In the genomic region with DNA sequence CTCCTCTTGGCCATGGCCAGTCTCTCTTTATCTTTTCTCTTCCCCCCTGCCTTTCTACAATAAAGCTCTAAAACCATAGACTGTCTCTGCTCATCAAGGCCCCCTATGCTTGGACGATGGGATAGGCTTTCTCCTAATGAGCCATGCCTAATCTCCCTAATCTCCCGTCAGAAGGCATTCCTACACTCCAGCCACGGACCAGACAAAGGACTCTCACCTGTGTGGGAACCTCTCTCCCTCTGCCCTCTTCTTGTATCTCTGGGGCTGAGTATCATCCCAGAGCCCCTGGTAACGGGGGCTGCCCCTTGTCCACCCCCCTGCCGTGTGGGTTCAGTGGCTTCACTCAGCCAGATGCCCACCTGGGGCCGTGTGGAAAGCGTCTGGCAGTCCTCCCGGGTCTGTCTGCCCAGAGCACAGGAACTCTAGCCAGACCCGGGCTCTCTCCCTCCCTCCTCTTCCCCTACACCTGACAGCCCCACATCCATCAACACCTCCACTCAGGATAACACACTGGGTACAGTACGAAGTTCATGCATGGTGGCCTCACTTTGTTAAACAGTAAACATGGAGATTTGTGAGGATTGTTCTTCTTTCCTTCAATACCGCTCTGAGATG, we compare ENCODE assay signal across 9 mouse cellular contexts. TPM values are rescaled to one million over a fixed set of nuclear protein-coding genes. Genes with fewer than 3 reads are reported as not detected.
DNase-seq lines count a peak whose midpoint lies in the region; ATAC-seq lines count a peak whose summit lies in the region.
"Had no signal": no experiment of that assay in that cellular context is flagged by ENCODE, and none has a peak within 500 bp of the region (broad histone marks: within the 10 kb centered on the region; RNA-seq: fewer than 3 reads in every experiment).

No protein-coding gene starts in this region.

- H3K4me3 ChIP-seq in embryonic facial prominence, embryonic 13.5 days, result no peak overlapping the region
- no peak overlapping the region for H3K4me3 ChIP-seq in hindbrain, embryonic 13.5 days
- no peak overlapping the region for H3K4me3 ChIP-seq in limb, embryonic 13.5 days
- H3K4me3 ChIP-seq: lung, embryonic 15.5 days had no signal

- H3K4me2 ChIP-seq in embryonic facial prominence, embryonic 13.5 days, result no peak overlapping the region
- peak overlapping the region; percentile 27; the same call in 1 of the 2 replicates for H3K4me2 ChIP-seq in hindbrain, embryonic 13.5 days
- H3K4me2 ChIP-seq in limb, embryonic 13.5 days (replicated peaks), result peak overlapping the region; percentile 16; the same call in 1 of the 2 replicates
- H3K4me2 ChIP-seq: lung, embryonic 15.5 days had no signal

- no peaks in the 10 kb centered on the region; the same call in 1 of the 2 replicates for H3K36me3 ChIP-seq in embryonic facial prominence, embryonic 13.5 days
- H3K36me3 ChIP-seq in hindbrain, embryonic 13.5 days, result peaks cover under 1% of the 10 kb centered on the region; the same call in 1 of the 2 replicates
- no peaks in the 10 kb centered on the region for H3K36me3 ChIP-seq in limb, embryonic 13.5 days
- H3K36me3 ChIP-seq: lung, embryonic 15.5 days had no signal

- no peaks in the 10 kb centered on the region for H3K27me3 ChIP-seq in embryonic facial prominence, embryonic 13.5 days
- no peaks in the 10 kb centered on the region for H3K27me3 ChIP-seq in hindbrain, embryonic 13.5 days
- no peaks in the 10 kb centered on the region for H3K27me3 ChIP-seq in limb, embryonic 13.5 days
- H3K27me3 ChIP-seq: lung, embryonic 15.5 days had no signal

- H3K27ac ChIP-seq in embryonic facial prominence, embryonic 13.5 days, result no peak overlapping the region
- H3K27ac ChIP-seq in hindbrain, embryonic 13.5 days, result no peak overlapping the region
- no peak overlapping the region for H3K27ac ChIP-seq in limb, embryonic 13.5 days
- H3K27ac ChIP-seq: lung, embryonic 15.5 days had no signal

- H3K9ac ChIP-seq in embryonic facial prominence, embryonic 13.5 days, result no peak overlapping the region
- H3K9ac ChIP-seq in hindbrain, embryonic 13.5 days, result no peak overlapping the region
- H3K9ac ChIP-seq in limb, embryonic 13.5 days, result no peak overlapping the region
- H3K9ac ChIP-seq: lung, embryonic 15.5 days had no signal

- peak; percentile 2 for DNase-seq in embryo, embryonic 11 days
- no peak for DNase-seq in ovary, postnatal 36 days (ENCODE audit: low spot score)
- DNase-seq in urinary bladder, adult 2 months (ENCODE audit: low spot score), result no peak
- DNase-seq in spleen, postnatal 10 days (ENCODE audit: low spot score in 2 of 2), result no peak
- DNase-seq: cerebellum, adult 8-10 months had no signal

- 0 out of 2 replicates have a peak, but pooled peaks cover 4% of the 10 kb centered on the region for H3K4me1 ChIP-seq in embryonic facial prominence, embryonic 13.5 days
- H3K4me1 ChIP-seq in hindbrain, embryonic 13.5 days (replicated peaks), result peaks cover 4% of the 10 kb centered on the region
- H3K4me1 ChIP-seq in limb, embryonic 13.5 days, result no peaks in the 10 kb centered on the region

- H3K9me3 ChIP-seq in embryonic facial prominence, embryonic 13.5 days, result no peaks in the 10 kb centered on the region
- H3K9me3 ChIP-seq in hindbrain, embryonic 13.5 days, result no peaks in the 10 kb centered on the region
- no peaks in the 10 kb centered on the region for H3K9me3 ChIP-seq in limb, embryonic 13.5 days
- H3K9me3 ChIP-seq: lung, embryonic 15.5 days had no signal

- 0 out of 2 replicates have a peak, but pooled peaks have one; percentile 37 for ATAC-seq in embryonic facial prominence, embryonic 13.5 days (ENCODE audit: insufficient number of reproducible peaks, insufficient read depth, low FRiP score, low TSS enrichment, low read depth)
- peak; percentile 75 for ATAC-seq in hindbrain, embryonic 13.5 days (ENCODE audit: low FRiP score)
- no peak for ATAC-seq in limb, embryonic 13.5 days (ENCODE audit: low FRiP score, low read depth)

- 22% methylated on average over 11 of the region's 11 CpGs for WGBS in embryonic facial prominence, embryonic 13.5 days
- WGBS in hindbrain, embryonic 13.5 days, result 23% methylated on average over 11 of the region's 11 CpGs
- WGBS in limb, embryonic 13.5 days, result 17% methylated on average over 11 of the region's 11 CpGs

RNA-seq across cellular contexts. Expression of gene D1Ertd622e, which starts 37.2 kb away (rescaled TPM):
- 17.5 and 18.2 TPM in 2 replicates for polyA plus RNA-seq in embryonic facial prominence, embryonic 13.5 days (2015; fragmentation: Nextera tagmentation; extraction: Ambion mirVana)
- polyA plus RNA-seq in hindbrain, embryonic 13.5 days (2015; fragmentation: Nextera tagmentation; extraction: Ambion mirVana), result 50.4 and 51.8 TPM in 2 replicates
- polyA plus RNA-seq in limb, embryonic 13.5 days (2015; fragmentation: Nextera tagmentation; extraction: Ambion mirVana), result 12.7 and 13.6 TPM in 2 replicates
- 14.9 and 17.7 TPM in 2 replicates for polyA plus RNA-seq in urinary bladder, adult 2 months (2012; rRNA removed)
